Mouse (Mus musculus) cerebellum, adult 11-12 months (tissue): ENCODE results near the gene Hils1.
A peak's percentile ranks its signal among the peaks of the same experiment; 100 is the strongest.

Experiments used
- DNase-seq: peaks from one replicate; pipeline ENCODE4 v3.0.0; 2022

Hils1 gene

GRCm38 (mm10) chr11:94990102-94990748 lies 22.8 kb downstream of the Hils1 start:
- no peak for DNase-seq

GRCm38 (mm10) chr11:94990749-94991577 lies 23.6 kb downstream of the Hils1 start, which contains the start of gene Ppp1r9b:
Gene Ppp1r9b, plus strand, starts transcription at chr11:94991035.
- DNase-seq: peak; percentile 91

DNA sequence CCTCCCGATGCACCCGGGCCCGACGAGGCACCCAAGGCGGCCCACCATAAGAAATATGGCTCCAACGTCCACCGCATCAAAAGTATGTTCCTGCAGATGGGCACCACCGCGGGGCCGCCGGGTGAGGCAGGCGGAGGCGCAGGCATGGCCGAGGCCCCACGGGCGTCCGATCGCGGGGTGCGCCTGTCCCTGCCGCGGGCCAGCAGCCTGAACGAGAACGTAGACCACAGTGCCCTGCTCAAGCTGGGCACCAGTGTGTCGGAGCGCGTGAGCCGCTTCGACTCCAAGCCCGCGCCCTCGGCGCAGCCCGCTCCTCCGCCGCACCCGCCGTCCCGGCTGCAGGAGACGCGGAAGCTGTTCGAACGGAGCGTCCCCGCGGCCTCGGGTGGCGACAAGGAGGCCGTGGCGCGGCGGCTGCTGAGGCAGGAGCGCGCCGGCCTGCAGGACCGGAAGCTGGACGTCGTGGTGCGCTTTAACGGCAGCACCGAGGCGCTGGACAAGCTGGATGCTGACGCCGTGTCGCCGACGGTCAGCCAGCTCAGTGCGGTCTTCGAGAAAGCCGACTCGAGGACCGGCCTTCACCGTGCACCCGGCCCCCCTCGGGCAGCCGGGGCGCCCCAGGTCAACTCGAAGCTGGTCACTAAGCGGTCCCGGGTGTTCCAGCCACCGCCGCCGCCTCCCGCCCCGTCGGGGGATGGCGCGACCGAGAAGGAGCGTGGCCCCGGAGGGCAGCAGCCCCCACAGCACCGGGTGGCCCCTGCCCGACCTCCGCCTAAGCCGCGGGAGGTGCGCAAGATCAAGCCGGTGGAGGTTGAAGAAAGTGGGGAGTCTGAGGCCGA lies 24.5 kb downstream of the Hils1 start:
- peak; percentile 63 for DNase-seq

GRCm38 (mm10) chr11:94992480-94992753 lies 25.0 kb downstream of the Hils1 start:
- no peak for DNase-seq

- DNase-seq: peak; percentile 74
Measured at GRCm38 (mm10) chr11:94992754-94993606, 25.6 kb downstream of the Hils1 start.

DNA sequence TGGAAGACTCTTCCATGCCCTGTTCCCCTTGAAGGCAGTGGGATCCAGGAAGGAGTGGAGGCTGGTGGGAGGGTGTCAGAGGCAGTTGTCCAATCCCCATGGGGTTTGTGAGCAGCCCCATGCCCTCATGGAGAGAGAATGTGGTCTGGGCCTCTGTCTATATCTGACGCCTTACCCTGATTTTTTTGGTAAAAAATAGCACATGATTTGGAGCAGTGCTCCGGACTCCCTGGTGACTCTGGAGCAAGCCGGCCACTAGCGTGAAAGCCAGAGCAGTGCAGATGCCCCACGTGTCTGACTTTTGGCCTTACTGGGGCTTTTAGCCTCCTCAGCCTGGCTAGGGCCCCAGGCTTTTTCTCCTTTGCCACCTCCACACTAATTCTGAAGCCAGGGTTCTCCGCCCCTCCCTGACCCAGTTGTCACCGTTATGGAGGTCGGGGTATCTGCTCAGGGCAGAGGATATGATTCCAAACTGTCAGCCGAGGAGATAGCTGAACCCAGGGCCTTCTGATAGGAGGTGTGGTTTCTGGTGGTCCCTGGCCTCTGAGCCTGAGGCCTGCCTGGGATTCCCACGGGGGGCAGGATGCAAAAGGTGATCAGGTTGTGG lies 26.9 kb downstream of the Hils1 start:
- peak; percentile 67 for DNase-seq

- DNase-seq: peak; percentile 61
Measured at GRCm38 (mm10) chr11:94994947-94995772, 27.8 kb downstream of the Hils1 start.

- DNase-seq: peak; percentile 62
Measured at GRCm38 (mm10) chr11:94996101-94996500, 28.7 kb downstream of the Hils1 start.

DNA sequence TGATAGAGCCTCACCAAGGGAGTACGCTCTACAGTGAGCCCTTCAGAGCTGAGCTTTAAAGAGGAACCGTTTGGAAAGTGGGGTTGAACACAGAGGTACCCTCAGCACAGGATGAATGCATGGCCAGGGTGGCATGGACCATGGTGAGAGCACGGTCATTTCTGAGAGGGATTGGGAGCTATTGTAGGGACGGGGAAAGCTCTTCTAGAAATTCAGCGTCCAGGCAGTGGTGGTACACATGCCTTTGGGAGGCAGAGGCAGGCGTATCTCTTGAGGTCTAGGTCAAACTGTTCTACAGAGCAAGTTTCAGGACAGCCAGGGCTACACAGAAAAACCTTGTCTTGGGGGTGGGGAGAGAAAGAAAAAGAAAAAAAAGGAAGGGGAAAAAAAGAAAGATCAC lies 29.6 kb downstream of the Hils1 start:
- no peak for DNase-seq

DNA sequence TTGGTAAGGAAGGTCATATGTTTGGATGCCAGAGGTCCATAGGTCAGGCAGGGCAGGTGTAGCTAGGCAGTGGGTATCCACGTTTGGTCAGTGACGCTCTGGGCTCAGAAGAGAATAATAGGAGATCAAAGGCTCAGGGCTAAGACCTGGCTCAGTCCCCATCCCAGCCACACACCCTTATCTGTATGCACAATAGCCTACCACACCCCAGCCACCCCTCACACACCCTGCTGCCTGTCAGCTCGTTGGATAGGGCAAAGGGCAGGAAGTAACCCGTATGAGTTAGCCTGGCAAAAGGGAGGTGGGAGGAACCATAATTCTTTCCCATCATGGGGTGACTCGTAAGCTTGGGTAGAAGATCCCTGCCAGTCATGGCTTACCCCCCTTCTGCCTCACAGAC lies 30.2 kb downstream of the Hils1 start:
- DNase-seq: no peak

GRCm38 (mm10) chr11:94998041-94998531 lies 30.7 kb downstream of the Hils1 start:
- DNase-seq: peak; percentile 76

DNA sequence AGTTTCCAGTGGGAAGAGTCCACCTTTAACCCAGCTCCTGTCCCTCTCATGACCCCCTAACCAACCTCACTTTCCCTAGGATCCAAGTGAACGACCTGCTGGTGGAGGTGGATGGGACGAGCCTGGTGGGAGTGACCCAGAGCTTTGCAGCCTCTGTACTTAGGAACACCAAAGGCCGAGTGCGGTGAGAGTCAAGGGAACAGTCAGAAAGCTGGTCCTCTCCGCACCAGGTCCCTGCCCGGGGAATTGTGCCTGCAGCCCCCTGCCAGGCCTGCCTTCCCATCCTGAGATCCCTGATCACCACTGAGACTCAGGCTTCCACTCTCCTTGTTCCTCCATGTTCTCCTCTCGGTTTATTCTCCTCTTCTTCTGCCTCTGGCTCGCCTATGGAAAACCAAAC lies 32.7 kb downstream of the Hils1 start:
- no peak for DNase-seq

DNA sequence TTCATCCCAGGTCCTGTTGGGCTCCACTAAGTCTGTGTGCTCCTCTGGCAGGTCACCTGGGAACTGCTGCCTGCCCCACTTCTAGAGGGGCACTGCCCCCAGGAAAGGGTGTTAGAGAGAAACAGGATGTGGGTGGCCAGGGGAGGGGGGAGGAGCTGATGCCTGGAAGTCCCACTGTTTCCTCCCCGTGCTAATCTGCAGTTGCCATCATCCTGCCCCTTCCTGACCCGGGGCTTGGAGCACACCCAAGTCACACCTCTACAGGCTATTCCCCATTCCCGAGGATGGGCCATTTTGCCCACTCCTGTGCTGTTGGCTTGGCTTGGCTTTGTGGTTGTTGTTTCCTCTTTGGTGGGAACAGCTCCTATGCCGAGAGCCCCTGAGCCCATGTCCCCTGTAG lies 33.2 kb downstream of the Hils1 start:
- DNase-seq: peak; percentile 78

DNA sequence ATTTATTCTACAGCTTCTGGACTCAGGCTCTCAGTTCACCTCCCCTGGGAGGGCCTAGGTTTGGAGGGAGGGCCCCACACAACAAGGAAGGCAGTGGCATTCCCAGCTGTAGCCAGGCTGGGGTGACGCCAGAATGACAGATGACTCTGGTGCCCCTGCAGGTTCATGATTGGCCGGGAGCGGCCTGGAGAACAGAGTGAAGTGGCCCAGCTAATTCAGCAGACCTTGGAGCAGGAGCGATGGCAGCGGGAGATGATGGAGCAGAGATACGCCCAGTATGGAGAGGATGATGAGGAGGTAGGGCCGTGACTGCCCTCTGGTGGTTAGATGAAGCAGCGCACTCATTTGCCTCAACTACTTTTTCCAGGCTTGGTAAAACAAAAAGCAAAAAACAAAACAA lies 33.7 kb downstream of the Hils1 start:
- DNase-seq: peak; percentile 96

- no peak for DNase-seq
Measured at GRCm38 (mm10) chr11:95001584-95002347, 34.4 kb downstream of the Hils1 start.

GRCm38 (mm10) chr11:95002705-95003104 lies 35.3 kb downstream of the Hils1 start:
- DNase-seq: no peak

DNA sequence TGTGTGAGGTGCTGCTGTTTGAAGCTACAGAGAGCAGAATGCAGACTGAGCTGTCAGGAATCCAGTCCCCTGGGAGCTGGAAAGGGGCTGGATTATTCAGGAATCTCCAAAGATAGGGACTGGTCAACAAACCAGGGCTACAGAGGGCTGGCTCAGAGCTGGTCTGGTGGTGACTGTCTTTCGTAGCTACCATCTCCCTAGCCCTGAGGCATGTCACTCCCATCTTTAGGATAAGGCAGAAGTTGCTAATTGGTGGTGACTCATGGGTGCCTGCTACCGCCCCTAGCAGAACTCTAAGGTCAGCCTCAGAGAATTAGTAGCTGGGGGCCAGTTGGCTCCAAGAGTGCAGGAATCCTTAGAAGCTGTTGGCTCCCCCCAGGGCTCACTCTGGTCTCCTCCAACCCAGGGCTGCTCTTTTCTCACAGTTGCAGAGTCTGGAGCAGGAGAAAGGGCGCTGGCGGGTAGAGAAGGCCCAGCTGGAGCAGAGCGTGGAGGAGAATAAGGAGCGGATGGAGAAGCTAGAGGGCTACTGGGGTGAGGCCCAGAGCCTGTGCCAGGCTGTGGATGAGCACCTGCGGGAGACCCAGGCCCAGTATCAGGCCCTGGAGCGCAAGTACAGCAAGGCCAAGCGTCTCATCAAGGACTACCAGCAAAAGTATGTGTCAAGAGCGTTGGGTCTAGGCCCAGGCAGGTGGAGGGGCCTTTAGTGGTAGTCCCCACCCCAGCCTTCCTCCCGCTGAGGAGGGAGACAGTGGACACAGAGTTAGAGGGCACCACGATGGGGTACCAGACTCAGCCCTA lies 36.9 kb downstream of the Hils1 start:
- DNase-seq: no peak

GRCm38 (mm10) chr11:95004937-95005198 lies 37.5 kb downstream of the Hils1 start:
- DNase-seq: peak; percentile 66

GRCm38 (mm10) chr11:95006038-95006437 lies 38.6 kb downstream of the Hils1 start:
- DNase-seq: peak; percentile 69
